Mouse (Mus musculus): ENCODE data around the gene Slc5a11. TPM values are rescaled to one million over a fixed set of nuclear protein-coding genes. Genes with fewer than 3 reads are reported as not detected.

Slc5a11 gene
- polyA plus RNA-seq, 1 experiment from 2014 or later = 0.37 TPM

- Histone ChIP-seq H3K9me3 (replicated peaks) (no peaks in the 10 kb centered on the region), H3K36me3 (peaks cover 84% of the 10 kb centered on the region), H3K4me2 (replicated peaks) (no peak overlapping the region), H3K4me1 (no peaks in the 10 kb centered on the region), H3K4me3 (replicated peaks) (no peak overlapping the region), H3K27me3 (no peaks in the 10 kb centered on the region), H3K9ac (no peak overlapping the region), H3K27ac (replicated peaks) (no peak overlapping the region)
- ATAC-seq (ENCODE audit: insufficient number of reproducible peaks, low FRiP score, low TSS enrichment, low read depth) = no peak
- WGBS = 85% methylated on average over 5 of the region's 5 CpGs
These were observed 22.8 kb upstream of the Slc5a11 start for GRCm38 (mm10) chr7:123191731-123192130.

- WGBS = 93% methylated on average over 12 of the region's 12 CpGs
- H3K36me3 ChIP-seq = peaks cover 71% of the 10 kb centered on the region
These were observed 21.4 kb upstream of the Slc5a11 start for GRCm38 (mm10) chr7:123193201-123193600.

GRCm38 (mm10) chr7:123194696-123195095, 19.9 kb upstream of the Slc5a11 start:
- Histone ChIP-seq H3K27me3 (no peaks in the 10 kb centered on the region), H3K36me3 (peaks cover 56% of the 10 kb centered on the region), H3K27ac (replicated peaks) (no peak overlapping the region), H3K9me3 (replicated peaks) (no peaks in the 10 kb centered on the region), H3K4me1 (no peaks in the 10 kb centered on the region), H3K9ac (no peak overlapping the region), H3K4me3 (replicated peaks) (no peak overlapping the region), H3K4me2 (replicated peaks) (no peak overlapping the region)
- ATAC-seq (ENCODE audit: insufficient number of reproducible peaks, low FRiP score, low TSS enrichment, low read depth) = no peak
- WGBS = 90% methylated on average over 8 of the region's 8 CpGs

More at GRCm38 (mm10) chr7:123193201-123193600, 21.4 kb upstream of the Slc5a11 start:
- Histone ChIP-seq H3K4me3 (replicated peaks) (no peak overlapping the region), H3K4me1 (no peaks in the 10 kb centered on the region), H3K27me3 (no peaks in the 10 kb centered on the region), H3K4me2 (replicated peaks) (no peak overlapping the region), H3K9ac (no peak overlapping the region), H3K27ac (replicated peaks) (no peak overlapping the region), H3K9me3 (replicated peaks) (no peaks in the 10 kb centered on the region)
- ATAC-seq (ENCODE audit: insufficient number of reproducible peaks, low FRiP score, low TSS enrichment, low read depth) = no peak

GRCm38 (mm10) chr7:123196432-123196831, 18.1 kb upstream of the Slc5a11 start:
- WGBS = 83% methylated on average over 5 of the region's 5 CpGs
- Histone ChIP-seq H3K4me1 (no peaks in the 10 kb centered on the region), H3K36me3 (peaks cover 38% of the 10 kb centered on the region), H3K4me2 (replicated peaks) (no peak overlapping the region), H3K9ac (no peak overlapping the region), H3K4me3 (replicated peaks) (no peak overlapping the region), H3K27me3 (no peaks in the 10 kb centered on the region), H3K9me3 (replicated peaks) (no peaks in the 10 kb centered on the region), H3K27ac (replicated peaks) (no peak overlapping the region)
- ATAC-seq (ENCODE audit: insufficient number of reproducible peaks, low FRiP score, low TSS enrichment, low read depth) = no peak

GRCm38 (mm10) chr7:123198695-123199094, 15.9 kb upstream of the Slc5a11 start:
- Histone ChIP-seq H3K4me3 (replicated peaks) (no peak overlapping the region), H3K4me2 (replicated peaks) (no peak overlapping the region), H3K36me3 (peaks cover 18% of the 10 kb centered on the region), H3K27me3 (no peaks in the 10 kb centered on the region), H3K9me3 (replicated peaks) (no peaks in the 10 kb centered on the region), H3K4me1 (no peaks in the 10 kb centered on the region), H3K9ac (no peak overlapping the region), H3K27ac (replicated peaks) (no peak overlapping the region)
- no peak for ATAC-seq (ENCODE audit: insufficient number of reproducible peaks, low FRiP score, low TSS enrichment, low read depth)
- WGBS = 74% methylated on average over 10 of the region's 10 CpGs

- WGBS = 75% methylated on average over 3 of the region's 3 CpGs
- H3K36me3 ChIP-seq = peaks cover 15% of the 10 kb centered on the region
- no peaks in the 10 kb centered on the region for H3K4me1 ChIP-seq
- H3K9ac ChIP-seq = no peak overlapping the region
- H3K9me3 ChIP-seq (replicated peaks) = no peaks in the 10 kb centered on the region
- no peak overlapping the region for H3K4me3 ChIP-seq (replicated peaks)
- H3K27ac ChIP-seq (replicated peaks) = no peak overlapping the region
- no peak for ATAC-seq (ENCODE audit: insufficient number of reproducible peaks, low FRiP score, low TSS enrichment, low read depth)
- no peak overlapping the region for H3K4me2 ChIP-seq (replicated peaks)
- no peaks in the 10 kb centered on the region for H3K27me3 ChIP-seq
These were observed 15.4 kb upstream of the Slc5a11 start for GRCm38 (mm10) chr7:123199151-123199550.

GRCm38 (mm10) chr7:123199656-123200206, 14.8 kb upstream of the Slc5a11 start:
- Histone ChIP-seq H3K9me3 (replicated peaks) (no peaks in the 10 kb centered on the region), H3K36me3 (peaks cover 11% of the 10 kb centered on the region), H3K4me2 (replicated peaks) (no peak overlapping the region), H3K27me3 (no peaks in the 10 kb centered on the region), H3K4me1 (no peaks in the 10 kb centered on the region), H3K9ac (no peak overlapping the region), H3K27ac (replicated peaks) (no peak overlapping the region), H3K4me3 (replicated peaks) (no peak overlapping the region)
- 84% methylated on average over 15 of the region's 15 CpGs for WGBS
- no peak for ATAC-seq (ENCODE audit: insufficient number of reproducible peaks, low FRiP score, low TSS enrichment, low read depth)

GRCm38 (mm10) chr7:123200722-123201121, 13.9 kb upstream of the Slc5a11 start:
- ATAC-seq (ENCODE audit: insufficient number of reproducible peaks, low FRiP score, low TSS enrichment, low read depth) = no peak
- 76% methylated on average over 9 of the region's 9 CpGs for WGBS
- no peaks in the 10 kb centered on the region for H3K27me3 ChIP-seq
- H3K9ac ChIP-seq = no peak overlapping the region
- H3K4me1 ChIP-seq = no peaks in the 10 kb centered on the region
- H3K4me2 ChIP-seq (replicated peaks) = no peak overlapping the region
- 0 out of 2 replicates have a peak, but pooled peaks cover 3% of the 10 kb centered on the region for H3K36me3 ChIP-seq
- H3K9me3 ChIP-seq (replicated peaks) = no peaks in the 10 kb centered on the region
- H3K27ac ChIP-seq (replicated peaks) = no peak overlapping the region
- H3K4me3 ChIP-seq (replicated peaks) = no peak overlapping the region

GRCm38 (mm10) chr7:123205261-123205660, 9.3 kb upstream of the Slc5a11 start:
- Histone ChIP-seq H3K4me2 (replicated peaks) (no peak overlapping the region), H3K27me3 (no peaks in the 10 kb centered on the region), H3K36me3 (no peaks in the 10 kb centered on the region), H3K9me3 (replicated peaks) (no peaks in the 10 kb centered on the region), H3K4me3 (replicated peaks) (no peak overlapping the region), H3K4me1 (no peaks in the 10 kb centered on the region), H3K27ac (replicated peaks) (no peak overlapping the region), H3K9ac (no peak overlapping the region)
- WGBS = 31% methylated on average over 14 of the region's 14 CpGs
- ATAC-seq (ENCODE audit: insufficient number of reproducible peaks, low FRiP score, low TSS enrichment, low read depth) = no peak

- H3K27me3 ChIP-seq = no peaks in the 10 kb centered on the region
- no peak for ATAC-seq (ENCODE audit: insufficient number of reproducible peaks, low FRiP score, low TSS enrichment, low read depth)
- no peak overlapping the region for H3K9ac ChIP-seq
- H3K9me3 ChIP-seq (replicated peaks) = no peaks in the 10 kb centered on the region
- H3K4me2 ChIP-seq (replicated peaks) = no peak overlapping the region
- no peak overlapping the region for H3K4me3 ChIP-seq (replicated peaks)
- H3K36me3 ChIP-seq = no peaks in the 10 kb centered on the region
- H3K27ac ChIP-seq (replicated peaks) = no peak overlapping the region
- H3K4me1 ChIP-seq = no peaks in the 10 kb centered on the region
- WGBS = 67% methylated on average over 6 of the region's 6 CpGs
These were observed 7.0 kb upstream of the Slc5a11 start for GRCm38 (mm10) chr7:123207561-123207960.

GRCm38 (mm10) chr7:123209864-123210263, 4.7 kb upstream of the Slc5a11 start:
- no peak for ATAC-seq (ENCODE audit: insufficient number of reproducible peaks, low FRiP score, low TSS enrichment, low read depth)
- no peak overlapping the region for H3K27ac ChIP-seq (replicated peaks)
- no peak overlapping the region for H3K9ac ChIP-seq
- H3K27me3 ChIP-seq = no peaks in the 10 kb centered on the region
- peaks cover 6% of the 10 kb centered on the region; the same call in 1 of the 2 replicates for H3K4me1 ChIP-seq
- no peaks in the 10 kb centered on the region for H3K36me3 ChIP-seq
- no peak overlapping the region for H3K4me2 ChIP-seq (replicated peaks)
- no peak overlapping the region for H3K4me3 ChIP-seq (replicated peaks)
- no peaks in the 10 kb centered on the region for H3K9me3 ChIP-seq (replicated peaks)
- 71% methylated on average over 9 of the region's 9 CpGs for WGBS

- no peak overlapping the region for H3K27ac ChIP-seq (replicated peaks)
- no peaks in the 10 kb centered on the region for H3K9me3 ChIP-seq (replicated peaks)
- H3K4me3 ChIP-seq (replicated peaks) = no peak overlapping the region
- H3K36me3 ChIP-seq = no peaks in the 10 kb centered on the region
- WGBS = 47% methylated on average over 5 of the region's 5 CpGs
- no peak for ATAC-seq (ENCODE audit: insufficient number of reproducible peaks, low FRiP score, low TSS enrichment, low read depth)
- H3K4me2 ChIP-seq (replicated peaks) = no peak overlapping the region
- H3K9ac ChIP-seq = no peak overlapping the region
- H3K4me1 ChIP-seq = peaks cover 6% of the 10 kb centered on the region; the same call in 1 of the 2 replicates
- no peaks in the 10 kb centered on the region for H3K27me3 ChIP-seq
These were observed 3.1 kb upstream of the Slc5a11 start for GRCm38 (mm10) chr7:123211461-123211860.
